Mouse (Mus musculus) ES-Bruce4 (cell line): Measurements from ENCODE around the gene 2300009A05Rik. TPM values are rescaled to one million over a fixed set of nuclear protein-coding genes. Genes with fewer than 3 reads are reported as not detected.
A peak's percentile ranks its signal among the peaks of the same experiment; 100 is the strongest.

ENCODE experiments used
- H3K27ac ChIP-seq: 2 replicates; pipeline ENCODE4 v1.5.1; 2012; ENCODE audit warnings: low read length, inconsistent platforms; ENCODE audit not compliant: insufficient read depth
- H3K27me3 ChIP-seq: 2 replicates; pipeline ENCODE4 v1.6.1; 2012; ENCODE audit warnings: mild to moderate bottlenecking, low read length, inconsistent platforms; ENCODE audit not compliant: control insufficient read depth, poor library complexity, insufficient read depth, severe bottlenecking
- H3K36me3 ChIP-seq: 2 replicates; pipeline ENCODE4 v1.6.1; 2012; ENCODE audit warnings: inconsistent platforms, mild to moderate bottlenecking, low read length, moderate library complexity; ENCODE audit not compliant: control insufficient read depth, poor library complexity, insufficient read depth, severe bottlenecking
- H3K4me1 ChIP-seq: one replicate; pipeline ENCODE4 v1.8.1; 2011; ENCODE audit warnings: low read length; ENCODE audit not compliant: control insufficient read depth, insufficient read depth
- H3K4me3 ChIP-seq: 2 replicates; pipeline ENCODE4 v1.5.1; 2011; ENCODE audit warnings: low read depth, mild to moderate bottlenecking, low read length
- H3K9ac ChIP-seq: 2 replicates; pipeline ENCODE4 v1.6.1; 2012; ENCODE audit warnings: low read depth, mild to moderate bottlenecking, inconsistent platforms; ENCODE audit not compliant: poor library complexity, severe bottlenecking
- H3K9me3 ChIP-seq: replicated peaks from 2 replicates; pipeline ENCODE4 v1.6.1; 2012; ENCODE audit warnings: mild to moderate bottlenecking, low read length, inconsistent platforms; ENCODE audit not compliant: control insufficient read depth, poor library complexity, insufficient read depth, severe bottlenecking
- CTCF ChIP-seq: IDR thresholded peaks from one replicate; pipeline ENCODE4 v1.8.1; 2011; ENCODE audit warnings: low read depth, low read length
- EP300 ChIP-seq: IDR thresholded peaks from 2 replicates; pipeline ENCODE4 v1.6.1; 2011; ENCODE audit warnings: low read depth, low read length; ENCODE audit not compliant: insufficient read depth
- POLR2A ChIP-seq: IDR thresholded peaks from one replicate; pipeline ENCODE4 v1.8.1; 2011; ENCODE audit warnings: low read length; ENCODE audit not compliant: insufficient read depth
- polyA plus RNA-seq: library from polyadenylated mRNA; stranded (reverse); fragments of >200 nt; gene quantifications from 2 replicates; pipeline ENCODE4 v1.2.4, GENCODE M21; 2011; ENCODE audit warnings: low read depth; ENCODE audit not compliant: missing spikeins, insufficient read depth, insufficient read length

The 2300009A05Rik gene
- polyA plus RNA-seq, 1 experiment: 12.0 TPM

DNA sequence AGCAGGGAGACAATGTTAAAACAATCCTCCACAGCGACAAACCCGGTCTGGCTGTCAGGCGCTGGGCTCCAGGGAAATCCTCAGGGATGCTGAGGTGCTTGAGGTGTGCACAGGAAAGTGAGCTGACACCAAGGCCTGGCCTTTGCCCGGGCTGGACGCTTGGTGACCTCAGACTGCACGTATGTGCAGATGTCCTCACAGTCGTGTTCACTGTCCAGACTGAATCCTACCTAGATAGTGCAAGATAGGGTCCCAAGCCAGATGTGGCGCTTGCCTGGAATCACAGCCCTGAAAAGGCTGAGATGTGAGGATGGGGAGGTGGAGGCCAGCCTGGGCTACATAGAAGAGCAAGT, 393 bp upstream of the 2300009A05Rik start:
- no peaks in the 10 kb centered on the region for H3K9me3 ChIP-seq
- no peaks in the 10 kb centered on the region for H3K4me1 ChIP-seq
- H3K4me3 ChIP-seq: peak overlapping the region; percentile 83
- TF ChIP-seq POLR2A (no peak), CTCF (no peak), EP300 (no peak)
- H3K27me3 ChIP-seq: no peaks in the 10 kb centered on the region
- H3K27ac ChIP-seq: peak overlapping the region; percentile 46
- H3K9ac ChIP-seq: peak overlapping the region; percentile 59
- H3K36me3 ChIP-seq: no peaks in the 10 kb centered on the region

DNA sequence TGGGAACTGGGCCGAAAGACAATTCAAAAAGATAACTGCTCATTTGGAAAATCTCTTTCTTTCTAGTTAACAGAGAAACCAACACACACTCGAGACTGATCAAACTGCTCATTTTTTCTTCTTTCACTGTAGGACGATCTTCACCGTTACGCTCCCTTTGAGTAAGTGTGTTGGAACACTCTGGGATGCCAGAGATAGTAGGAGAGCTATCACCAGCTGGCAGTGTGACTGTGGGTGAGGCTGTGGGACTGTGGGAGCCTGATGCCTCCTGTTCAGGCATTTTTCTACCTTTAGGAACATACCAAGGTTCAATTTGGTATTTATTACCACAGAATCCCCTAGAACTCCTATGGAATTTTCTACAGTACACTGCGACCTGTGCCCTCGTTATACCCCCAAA, 3.4 kb downstream of the 2300009A05Rik start:
- no peaks in the 10 kb centered on the region for H3K9me3 ChIP-seq

DNA sequence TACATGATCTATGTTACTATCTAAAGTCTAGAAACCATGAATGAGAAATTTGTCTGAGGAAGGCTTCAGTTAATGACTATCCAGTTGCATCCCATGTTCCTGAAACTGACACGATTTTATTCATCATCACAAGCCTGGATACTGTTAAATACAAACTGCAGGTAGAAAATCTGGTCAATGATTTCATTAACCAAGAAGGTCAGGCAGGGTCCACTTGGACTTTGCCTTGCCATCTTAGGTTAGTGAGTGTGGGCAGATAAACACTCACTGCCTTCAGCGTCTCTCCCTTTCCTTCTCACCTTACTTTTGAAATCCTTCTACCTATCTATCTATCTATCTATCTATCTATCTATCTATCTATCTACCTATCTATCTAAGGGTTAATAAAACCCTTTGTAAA, 7.7 kb downstream of the 2300009A05Rik start:
- no peaks in the 10 kb centered on the region for H3K4me1 ChIP-seq

More for the DNA sequence above, 3.4 kb downstream of the 2300009A05Rik start:
- H3K9ac ChIP-seq: no peak overlapping the region
- no peak overlapping the region for H3K27ac ChIP-seq
- no peaks in the 10 kb centered on the region for H3K27me3 ChIP-seq
- H3K4me3 ChIP-seq: no peak overlapping the region
- TF ChIP-seq POLR2A (no peak), EP300 (no peak), CTCF (no peak)
- no peaks in the 10 kb centered on the region for H3K36me3 ChIP-seq
- H3K4me1 ChIP-seq: no peaks in the 10 kb centered on the region

DNA sequence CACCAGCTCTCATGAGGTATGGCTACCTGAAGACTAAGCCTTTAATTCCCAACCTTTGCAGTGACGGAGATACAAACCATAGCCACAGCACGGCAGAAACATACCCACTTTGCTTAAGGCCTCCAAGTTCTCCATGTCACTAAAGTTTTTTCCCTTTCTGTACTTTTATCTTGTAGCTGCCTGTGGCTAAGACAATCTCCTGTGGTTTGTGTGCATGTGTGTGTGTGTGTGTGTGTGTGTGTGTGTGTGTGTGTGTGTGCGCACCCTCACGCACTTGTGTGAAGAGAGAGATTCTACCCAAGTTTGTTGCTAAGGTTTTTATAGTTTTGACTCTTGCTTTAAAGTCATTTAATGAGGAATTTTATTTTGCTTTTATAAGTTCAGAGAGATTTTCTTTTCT, 16.3 kb downstream of the 2300009A05Rik start:
- Histone ChIP-seq H3K27me3 (no peaks in the 10 kb centered on the region), H3K4me3 (no peak overlapping the region)

More for the DNA sequence above, 7.7 kb downstream of the 2300009A05Rik start:
- H3K9me3 ChIP-seq: no peaks in the 10 kb centered on the region
- no peak overlapping the region for H3K4me3 ChIP-seq
- no peaks in the 10 kb centered on the region for H3K27me3 ChIP-seq
- H3K36me3 ChIP-seq: no peaks in the 10 kb centered on the region
- no peak overlapping the region for H3K27ac ChIP-seq
- H3K9ac ChIP-seq: no peak overlapping the region
- TF ChIP-seq EP300 (no peak), POLR2A (no peak), CTCF (no peak)

DNA sequence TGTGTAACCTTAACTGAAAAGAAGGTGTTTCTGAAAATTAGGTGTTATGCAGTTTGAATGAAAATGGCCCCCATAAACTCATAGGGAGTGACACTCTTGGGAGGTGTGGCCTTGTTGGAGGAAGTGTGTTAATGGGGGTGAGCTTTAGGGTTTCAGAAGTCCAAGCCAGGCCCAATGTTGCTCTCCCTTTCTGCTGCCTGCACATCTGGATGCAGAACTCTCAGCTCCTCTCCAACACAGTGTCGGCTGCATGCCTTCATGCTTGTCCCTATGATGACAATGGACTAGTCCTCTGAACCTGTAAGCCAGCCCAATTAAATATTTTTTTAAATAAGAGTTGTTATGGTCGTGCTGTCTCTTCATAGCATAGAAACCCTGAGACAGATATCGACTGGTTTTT, 18.7 kb downstream of the 2300009A05Rik start:
- Histone ChIP-seq H3K9ac (no peak overlapping the region), H3K27ac (no peak overlapping the region), H3K36me3 (no peaks in the 10 kb centered on the region), H3K4me3 (no peak overlapping the region), H3K27me3 (no peaks in the 10 kb centered on the region), H3K4me1 (no peaks in the 10 kb centered on the region), H3K9me3 (no peaks in the 10 kb centered on the region)
- no peak for TF ChIP-seq POLR2A
- no peak for TF ChIP-seq EP300
- TF ChIP-seq CTCF: no peak

More for the DNA sequence above, 16.3 kb downstream of the 2300009A05Rik start:
- H3K27ac ChIP-seq: no peak overlapping the region
- H3K9me3 ChIP-seq: no peaks in the 10 kb centered on the region
- TF ChIP-seq EP300 (no peak), POLR2A (no peak), CTCF (no peak)
- no peaks in the 10 kb centered on the region for H3K36me3 ChIP-seq
- H3K4me1 ChIP-seq: no peaks in the 10 kb centered on the region
- H3K9ac ChIP-seq: no peak overlapping the region

DNA sequence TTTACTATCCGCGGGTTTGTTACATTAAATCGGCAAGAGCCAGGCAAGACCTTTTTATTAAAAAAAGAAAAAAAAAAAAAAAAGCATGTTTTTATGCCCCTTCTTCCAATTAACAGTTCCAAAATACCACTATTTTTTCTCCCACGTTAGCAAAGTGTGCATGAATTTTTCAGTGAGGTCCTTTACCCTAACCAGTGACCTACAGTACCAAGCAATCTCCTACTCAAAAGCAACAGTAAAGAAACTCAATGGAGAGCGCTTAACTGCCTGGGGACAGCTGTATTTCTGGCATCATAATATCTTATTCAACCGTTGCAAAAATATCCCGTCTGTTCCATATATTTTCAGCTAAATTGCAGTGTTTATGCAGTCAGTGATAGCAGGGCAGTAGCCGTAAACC, 20.9 kb downstream of the 2300009A05Rik start:
- Histone ChIP-seq H3K9me3 (no peaks in the 10 kb centered on the region), H3K4me1 (no peaks in the 10 kb centered on the region), H3K9ac (peak overlapping the region; percentile 87), H3K4me3 (peak overlapping the region; percentile 81), H3K27ac (no peak overlapping the region), H3K36me3 (no peaks in the 10 kb centered on the region), H3K27me3 (no peaks in the 10 kb centered on the region)
- no peak for TF ChIP-seq CTCF
- TF ChIP-seq EP300: no peak
- TF ChIP-seq POLR2A: no peak
